Mouse (Mus musculus) olfactory bulb, adult 2 months (tissue): ENCODE data around the gene Rad51b. TPM values are rescaled to one million over a fixed set of nuclear protein-coding genes. Genes with fewer than 3 reads are reported as not detected.

ENCODE experiments used
- H3K27ac ChIP-seq: fragments of 200-500 bp; 2 replicates; pipeline ENCODE4 v1.5.1; 2012; ENCODE audit warnings: low read depth, low read length; ENCODE audit not compliant: insufficient read depth
- H3K4me1 ChIP-seq: fragments of 200-500 bp; 2 replicates; pipeline ENCODE4 v1.6.1; 2012; ENCODE audit warnings: low read length; ENCODE audit not compliant: control insufficient read depth, insufficient read depth
- H3K4me3 ChIP-seq: fragments of 200-500 bp; 2 replicates; pipeline ENCODE4 v1.5.1; 2012; ENCODE audit warnings: mild to moderate bottlenecking, low read depth, low read length, moderate library complexity; ENCODE audit not compliant: insufficient read depth
- CTCF ChIP-seq: fragments of 200-500 bp; IDR thresholded peaks from 2 replicates; pipeline ENCODE4 v1.5.1; 2012; ENCODE audit warnings: low read depth, mild to moderate bottlenecking, low read length, moderate library complexity; ENCODE audit not compliant: insufficient read depth
- POLR2A ChIP-seq: fragments of 200-500 bp; IDR thresholded peaks from 2 replicates; pipeline ENCODE4 v1.6.1; 2012; ENCODE audit warnings: mild to moderate bottlenecking, low read depth, low read length, moderate library complexity; ENCODE audit not compliant: insufficient read depth
- WGBS: fragments of 180-500 bp; shearing (Covaris S2); methylation state at CpG from one replicate; pipeline ENCODE4 v1.1.7; 2018; 5-methylcytosine and 5-hydroxymethylcytosine counted together
- polyA plus RNA-seq: library from polyadenylated mRNA; stranded (reverse); fragments of >200 nt; gene quantifications from 2 replicates; pipeline ENCODE4 v1.2.4, GENCODE M21; 2012; ENCODE audit warnings: low replicate concordance; ENCODE audit not compliant: missing spikeins, insufficient read depth, insufficient read length

Rad51b gene
- polyA plus RNA-seq, 1 experiment = not detected

GRCm38 (mm10) chr12:79364284-79364683 is 67.2 kb downstream of the Rad51b start:
- Histone ChIP-seq H3K27ac (no peak overlapping the region), H3K4me1 (no peaks in the 10 kb centered on the region), H3K4me3 (no peak overlapping the region)
- no peak for TF ChIP-seq POLR2A
- no peak for TF ChIP-seq CTCF
- 96% methylated on average over 2 of the region's 2 CpGs for WGBS

GRCm38 (mm10) chr12:79368818-79369217 is 71.7 kb downstream of the Rad51b start:
- 91% methylated on average over 3 of the region's 3 CpGs for WGBS
- Histone ChIP-seq H3K4me1 (no peaks in the 10 kb centered on the region), H3K4me3 (no peak overlapping the region), H3K27ac (no peak overlapping the region)
- TF ChIP-seq CTCF (no peak), POLR2A (no peak)

- no peaks in the 10 kb centered on the region for H3K4me1 ChIP-seq
- TF ChIP-seq POLR2A = no peak
- TF ChIP-seq CTCF = no peak
- H3K4me3 ChIP-seq = no peak overlapping the region
- 87% methylated on average over 7 of the region's 7 CpGs for WGBS
- no peak overlapping the region for H3K27ac ChIP-seq
These were observed 72.6 kb downstream of the Rad51b start for GRCm38 (mm10) chr12:79369512-79370165.

GRCm38 (mm10) chr12:79372697-79373096 is 75.6 kb downstream of the Rad51b start:
- Histone ChIP-seq H3K4me3 (no peak overlapping the region), H3K4me1 (no peaks in the 10 kb centered on the region), H3K27ac (no peak overlapping the region)
- TF ChIP-seq CTCF (no peak), POLR2A (no peak)
- WGBS = 86% methylated on average over 5 of the region's 5 CpGs

- Histone ChIP-seq H3K4me1 (no peaks in the 10 kb centered on the region), H3K27ac (no peak overlapping the region), H3K4me3 (no peak overlapping the region)
- WGBS = 94% methylated on average over 1 of the region's 1 CpGs
- TF ChIP-seq POLR2A (no peak), CTCF (no peak)
These were observed 80.3 kb downstream of the Rad51b start for GRCm38 (mm10) chr12:79377378-79377777.

GRCm38 (mm10) chr12:79377861-79378260 is 80.8 kb downstream of the Rad51b start:
- Histone ChIP-seq H3K4me1 (no peaks in the 10 kb centered on the region), H3K4me3 (no peak overlapping the region), H3K27ac (no peak overlapping the region)
- TF ChIP-seq POLR2A (no peak), CTCF (no peak)
- 56% methylated on average over 4 of the region's 4 CpGs for WGBS

GRCm38 (mm10) chr12:79380190-79380589 is 83.1 kb downstream of the Rad51b start:
- TF ChIP-seq CTCF (no peak), POLR2A (no peak)
- Histone ChIP-seq H3K4me3 (no peak overlapping the region), H3K4me1 (no peaks in the 10 kb centered on the region), H3K27ac (no peak overlapping the region)
- WGBS = 64% methylated on average over 1 of the region's 1 CpGs

- no peaks in the 10 kb centered on the region for H3K4me1 ChIP-seq
- TF ChIP-seq CTCF = no peak
- TF ChIP-seq POLR2A = no peak
- 89% methylated on average over 3 of the region's 3 CpGs for WGBS
- no peak overlapping the region for H3K4me3 ChIP-seq
- H3K27ac ChIP-seq = no peak overlapping the region
These were observed 84.4 kb downstream of the Rad51b start for GRCm38 (mm10) chr12:79381489-79381888.

GRCm38 (mm10) chr12:79382416-79382815 is 85.3 kb downstream of the Rad51b start:
- H3K4me1 ChIP-seq = no peaks in the 10 kb centered on the region
- TF ChIP-seq CTCF (no peak), POLR2A (no peak)
- no peak overlapping the region for H3K4me3 ChIP-seq

More at GRCm38 (mm10) chr12:79382416-79382815, 85.3 kb downstream of the Rad51b start:
- 89% methylated on average over 2 of the region's 2 CpGs for WGBS
- H3K27ac ChIP-seq = no peak overlapping the region
